8 mouse cellular contexts compared by ENCODE assay signal in genomic region chr2:30708762-30709385, GRCm38 (mm10).
DNase-seq lines count a peak whose midpoint lies in the region; ATAC-seq lines count a peak whose summit lies in the region.

No protein-coding gene starts in this region.

- H3K4me3 ChIP-seq in lung, embryonic 16.5 days (ENCODE audit: low read length): no peak overlapping the region
- no peak overlapping the region for H3K4me3 ChIP-seq in forebrain, embryonic 11.5 days (ENCODE audit: low read depth, low read length)
- H3K4me3 ChIP-seq in limb, embryonic 10.5 days: peak overlapping the region; percentile 53
- H3K4me3 ChIP-seq in stomach, embryonic 15.5 days (replicated peaks): no peak overlapping the region

- peaks cover 53% of the 10 kb centered on the region for H3K4me1 ChIP-seq in lung, embryonic 16.5 days (replicated peaks; ENCODE audit: control insufficient read depth, insufficient read depth, low read length)
- peaks cover 51% of the 10 kb centered on the region for H3K4me1 ChIP-seq in forebrain, embryonic 11.5 days (replicated peaks; ENCODE audit: control insufficient read depth, insufficient read depth, low read length)
- peaks cover 78% of the 10 kb centered on the region for H3K4me1 ChIP-seq in limb, embryonic 10.5 days
- peaks cover 62% of the 10 kb centered on the region for H3K4me1 ChIP-seq in stomach, embryonic 15.5 days

- DNase-seq in lung, postnatal 25 days (ENCODE audit: low spot score): no peak
- no peak for DNase-seq in forebrain, embryonic 11.5 days (ENCODE audit: low spot score)
- DNase-seq in limb, embryonic 10.5 days (ENCODE audit: low spot score): no peak
- no peak for DNase-seq in embryo, embryonic 10.5 days (ENCODE audit: low spot score)
- DNase-seq in spleen, postnatal 10 days (ENCODE audit: low spot score in 2 of 2): no peak
- no peak for DNase-seq in left cerebral cortex, adult 8-10 months (ENCODE audit: low spot score in 2 of 2)

- H3K27ac ChIP-seq in lung, embryonic 16.5 days (ENCODE audit: low read length): peak overlapping the region; percentile 100
- H3K27ac ChIP-seq in forebrain, embryonic 11.5 days (ENCODE audit: low read depth, low read length): peak overlapping the region; percentile 98
- peak overlapping the region; percentile 98 for H3K27ac ChIP-seq in limb, embryonic 10.5 days
- peak overlapping the region; percentile 100 for H3K27ac ChIP-seq in stomach, embryonic 15.5 days

- 75% methylated on average over 4 of the region's 4 CpGs for WGBS in lung, embryonic 16.5 days
- 54% methylated on average over 4 of the region's 4 CpGs for WGBS in forebrain, embryonic 11.5 days
- WGBS in limb, embryonic 10.5 days: 72% methylated on average over 4 of the region's 4 CpGs
- WGBS in stomach, embryonic 15.5 days: 66% methylated on average over 4 of the region's 4 CpGs

- H3K4me2 ChIP-seq in lung, embryonic 16.5 days (ENCODE audit: low read depth, low read length): peak overlapping the region; percentile 79; the same call in 1 of the 2 replicates
- no peak overlapping the region for H3K4me2 ChIP-seq in forebrain, embryonic 11.5 days (ENCODE audit: low read depth, low read length, severe bottlenecking)
- peak overlapping the region; percentile 84; the same call in 1 of the 2 replicates for H3K4me2 ChIP-seq in stomach, embryonic 15.5 days

- H3K9me3 ChIP-seq in lung, embryonic 16.5 days (ENCODE audit: control insufficient read depth, low read length): no peaks in the 10 kb centered on the region
- H3K9me3 ChIP-seq in forebrain, embryonic 11.5 days (ENCODE audit: control insufficient read depth, low read length): no peaks in the 10 kb centered on the region
- H3K9me3 ChIP-seq in limb, embryonic 10.5 days (replicated peaks): 0 out of 2 replicates have a peak, but pooled peaks cover 2% of the 10 kb centered on the region
- no peaks in the 10 kb centered on the region for H3K9me3 ChIP-seq in stomach, embryonic 15.5 days

- peak overlapping the region; percentile 81 for H3K9ac ChIP-seq in lung, embryonic 16.5 days (ENCODE audit: low read length)
- H3K9ac ChIP-seq in forebrain, embryonic 11.5 days (ENCODE audit: low read length): peak overlapping the region; percentile 78; the same call in 1 of the 2 replicates
- peak overlapping the region; percentile 47; the same call in 1 of the 2 replicates for H3K9ac ChIP-seq in stomach, embryonic 15.5 days

- ATAC-seq in lung, embryonic 16.5 days (ENCODE audit: low read depth): no peak
- ATAC-seq in forebrain, embryonic 11.5 days (replicated peaks; ENCODE audit: low FRiP score): no peak
- ATAC-seq in stomach, embryonic 15.5 days (ENCODE audit: insufficient read depth, low FRiP score, low read depth): no peak

- H3K27me3 ChIP-seq in lung, embryonic 16.5 days (ENCODE audit: control insufficient read depth, insufficient read depth, low read depth, low read length): no peaks in the 10 kb centered on the region
- H3K27me3 ChIP-seq in forebrain, embryonic 11.5 days (ENCODE audit: control insufficient read depth, insufficient read depth, low read length): no peaks in the 10 kb centered on the region
- H3K27me3 ChIP-seq in limb, embryonic 10.5 days (ENCODE audit: low read depth, poor library complexity, severe bottlenecking): no peaks in the 10 kb centered on the region
- H3K27me3 ChIP-seq in stomach, embryonic 15.5 days (replicated peaks): no peaks in the 10 kb centered on the region

- H3K36me3 ChIP-seq in lung, embryonic 16.5 days (ENCODE audit: control insufficient read depth, insufficient read depth, low read length): no peaks in the 10 kb centered on the region
- no peaks in the 10 kb centered on the region for H3K36me3 ChIP-seq in forebrain, embryonic 11.5 days (ENCODE audit: control insufficient read depth, insufficient read depth, low read length)
- peaks cover 4% of the 10 kb centered on the region for H3K36me3 ChIP-seq in limb, embryonic 10.5 days
- no peaks in the 10 kb centered on the region for H3K36me3 ChIP-seq in stomach, embryonic 15.5 days
